Mouse (Mus musculus): ENCODE measurements around the gene Fam131a.
A peak's percentile ranks its signal among the peaks of the same experiment; 100 is the strongest.

The Fam131a gene

GRCm38 (mm10) chr16:20715976-20716840 is 23.2 kb downstream of the Fam131a start:
- peak; percentile 72 for DNase-seq (ENCODE audit: low spot score)

GRCm38 (mm10) chr16:20716841-20717180 is 23.8 kb downstream of the Fam131a start:
- DNase-seq (ENCODE audit: low spot score) = no peak

- peak; percentile 98 for DNase-seq (ENCODE audit: low spot score)
Observed at GRCm38 (mm10) chr16:20717181-20717977, 24.3 kb downstream of the Fam131a start, which contains the start of the genes Polr2h and Clcn2. Polr2h (plus strand) TSS chr16:20717665. Clcn2 (minus strand) TSS chr16:20717746.

GRCm38 (mm10) chr16:20717978-20718670 is 25.1 kb downstream of the Fam131a start:
- DNase-seq (ENCODE audit: low spot score) = no peak

- no peak for DNase-seq (ENCODE audit: low spot score)
Observed at GRCm38 (mm10) chr16:20721808-20722207, 28.8 kb downstream of the Fam131a start.

- DNase-seq (ENCODE audit: low spot score) = no peak
Observed at GRCm38 (mm10) chr16:20722736-20723135, 29.7 kb downstream of the Fam131a start.

GRCm38 (mm10) chr16:20723247-20723646 is 30.2 kb downstream of the Fam131a start:
- no peak for DNase-seq (ENCODE audit: low spot score)

GRCm38 (mm10) chr16:20724338-20724748 is 31.3 kb downstream of the Fam131a start:
- peak; percentile 70 for DNase-seq (ENCODE audit: low spot score)

- DNase-seq (ENCODE audit: low spot score) = no peak
Observed at GRCm38 (mm10) chr16:20725321-20725720, 32.3 kb downstream of the Fam131a start.

GRCm38 (mm10) chr16:20725750-20726149 is 32.7 kb downstream of the Fam131a start:
- no peak for DNase-seq (ENCODE audit: low spot score)

GRCm38 (mm10) chr16:20726384-20726783 is 33.3 kb downstream of the Fam131a start:
- no peak for DNase-seq (ENCODE audit: low spot score)

- no peak for DNase-seq (ENCODE audit: low spot score)
Observed at GRCm38 (mm10) chr16:20730293-20730711, 37.3 kb downstream of the Fam131a start.

GRCm38 (mm10) chr16:20731688-20732087 is 38.6 kb downstream of the Fam131a start:
- DNase-seq (ENCODE audit: low spot score) = no peak

- no peak for DNase-seq (ENCODE audit: low spot score)
Observed at GRCm38 (mm10) chr16:20732251-20732924, 39.3 kb downstream of the Fam131a start.

GRCm38 (mm10) chr16:20732925-20733730 is 40.1 kb downstream of the Fam131a start, which contains the start of gene Chrd:
Chrd (plus strand) TSS chr16:20733127.
- peak; percentile 73 for DNase-seq (ENCODE audit: low spot score)

GRCm38 (mm10) chr16:20733731-20734730 is 41.0 kb downstream of the Fam131a start, which contains the start of gene Thpo:
Thpo (minus strand) TSS chr16:20734511.
- DNase-seq (ENCODE audit: low spot score) = no peak

- no peak for DNase-seq (ENCODE audit: low spot score)
Observed at GRCm38 (mm10) chr16:20735651-20736050, 42.6 kb downstream of the Fam131a start.

GRCm38 (mm10) chr16:20736168-20736567 is 43.1 kb downstream of the Fam131a start:
- no peak for DNase-seq (ENCODE audit: low spot score)

GRCm38 (mm10) chr16:20736823-20737222 is 43.8 kb downstream of the Fam131a start:
- no peak for DNase-seq (ENCODE audit: low spot score)

Data from urinary bladder, postnatal 14 days (tissue).